Mouse (Mus musculus): Measurements from ENCODE around the gene Bmper. TPM values are rescaled to one million over a fixed set of nuclear protein-coding genes. Genes with fewer than 3 reads are reported as not detected.

Bmper gene
- total RNA-seq, 1 experiment from 2014 or later = not detected

GRCm38 (mm10) chr9:23349603-23350002 lies 126.7 kb downstream of the Bmper start:
- no peak for ATAC-seq (ENCODE audit: extremely low read depth, insufficient number of reproducible peaks, low FRiP score, poor library complexity, severe bottlenecking)

DNA sequence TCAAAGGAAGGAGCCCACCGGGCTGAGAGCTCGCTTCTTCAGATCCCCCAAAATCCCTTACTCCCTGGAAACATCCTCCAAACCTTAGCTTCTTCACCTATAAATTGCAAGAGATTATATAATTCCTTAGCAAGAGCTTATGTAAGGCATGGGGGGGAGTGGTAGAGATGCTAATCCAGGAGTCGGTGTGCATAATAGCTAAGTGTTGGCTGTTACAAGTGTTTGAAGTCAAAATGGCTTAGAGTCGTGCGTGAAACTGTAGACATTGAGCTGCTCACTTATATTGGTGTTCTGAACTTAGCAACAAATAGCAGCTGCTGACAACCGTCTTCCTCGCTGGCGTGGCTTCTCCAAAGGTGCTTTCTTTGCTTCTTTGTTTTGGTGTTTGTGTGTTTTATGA lies 128.5 kb downstream of the Bmper start:
- ATAC-seq (ENCODE audit: extremely low read depth, insufficient number of reproducible peaks, low FRiP score, poor library complexity, severe bottlenecking) = no peak

DNA sequence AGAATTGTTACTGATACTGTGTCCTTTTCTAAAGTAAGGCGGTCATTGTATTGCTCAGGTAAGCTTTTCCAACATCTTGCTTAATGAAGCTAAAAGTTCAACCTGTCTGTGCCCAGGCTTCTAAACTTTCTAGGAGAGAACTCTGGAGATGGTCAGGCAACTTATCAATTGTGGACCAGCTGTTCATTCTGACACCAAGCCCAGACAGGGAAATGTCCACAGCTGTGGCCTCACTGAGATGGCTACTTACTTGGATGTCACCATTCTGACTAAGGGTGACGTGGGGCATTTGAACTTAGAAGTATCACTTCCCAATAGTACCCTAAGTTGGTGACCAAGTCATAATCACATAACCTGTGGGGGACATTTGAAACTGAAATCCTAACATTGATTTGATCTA lies 129.5 kb downstream of the Bmper start:
- no peak for ATAC-seq (ENCODE audit: extremely low read depth, insufficient number of reproducible peaks, low FRiP score, poor library complexity, severe bottlenecking)

DNA sequence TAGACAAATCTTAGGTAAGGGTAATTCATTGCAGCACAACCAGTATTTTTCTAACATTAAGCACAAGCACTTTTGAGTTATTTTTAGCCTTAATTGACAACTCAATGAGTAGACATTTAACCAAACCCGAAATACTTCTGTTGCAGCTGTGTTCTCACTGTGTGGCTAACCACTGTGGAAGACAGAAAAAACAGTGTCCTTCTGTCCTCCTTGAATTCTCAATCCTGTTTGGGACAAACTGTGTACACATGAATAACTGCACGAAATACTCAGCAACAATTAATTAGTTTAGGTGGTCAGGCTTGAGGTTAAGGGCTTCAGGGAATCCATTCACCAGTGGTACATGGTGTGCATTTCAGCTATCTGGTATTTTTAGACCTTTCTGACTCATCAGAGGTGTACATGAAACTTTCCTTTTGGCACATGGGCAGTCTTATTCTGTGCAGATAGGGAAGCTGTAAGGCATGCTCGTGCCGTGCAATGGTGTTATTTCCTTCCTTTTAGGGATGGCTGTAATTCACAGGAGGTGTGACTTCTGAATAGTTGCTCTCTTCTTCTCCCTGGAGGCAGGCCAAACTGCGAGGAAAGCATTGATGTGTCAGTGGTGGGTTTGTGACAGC lies 131.4 kb downstream of the Bmper start:
- ATAC-seq (ENCODE audit: extremely low read depth, insufficient number of reproducible peaks, low FRiP score, poor library complexity, severe bottlenecking) = no peak

- no peak for ATAC-seq (ENCODE audit: extremely low read depth, insufficient number of reproducible peaks, low FRiP score, poor library complexity, severe bottlenecking)
Observed at GRCm38 (mm10) chr9:23358108-23358507, 135.2 kb downstream of the Bmper start.

DNA sequence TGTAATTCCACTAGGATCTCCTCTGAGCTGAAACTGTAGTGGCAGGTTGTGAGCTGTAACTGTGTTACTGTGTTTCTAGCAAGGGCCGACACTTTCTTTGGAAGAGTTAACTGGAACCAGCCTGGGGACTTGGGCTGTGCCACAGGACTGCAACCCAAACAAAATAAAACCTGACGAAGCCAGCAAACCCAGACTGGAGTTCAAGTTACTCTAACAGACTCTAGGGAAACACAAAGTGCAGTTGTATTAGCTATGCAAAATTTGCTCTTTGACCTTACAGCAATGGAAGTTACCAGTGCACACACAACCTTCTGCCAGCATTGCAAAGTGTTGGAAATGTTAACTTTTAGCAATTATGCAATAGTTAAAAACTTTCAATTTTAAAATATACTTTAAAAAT lies 140.3 kb downstream of the Bmper start:
- no peak for ATAC-seq (ENCODE audit: extremely low read depth, insufficient number of reproducible peaks, low FRiP score, poor library complexity, severe bottlenecking)

GRCm38 (mm10) chr9:23363540-23363939 lies 140.7 kb downstream of the Bmper start:
- no peak for ATAC-seq (ENCODE audit: extremely low read depth, insufficient number of reproducible peaks, low FRiP score, poor library complexity, severe bottlenecking)

- ATAC-seq (ENCODE audit: extremely low read depth, insufficient number of reproducible peaks, low FRiP score, poor library complexity, severe bottlenecking) = no peak
Observed at GRCm38 (mm10) chr9:23364047-23364446, 141.2 kb downstream of the Bmper start.

DNA sequence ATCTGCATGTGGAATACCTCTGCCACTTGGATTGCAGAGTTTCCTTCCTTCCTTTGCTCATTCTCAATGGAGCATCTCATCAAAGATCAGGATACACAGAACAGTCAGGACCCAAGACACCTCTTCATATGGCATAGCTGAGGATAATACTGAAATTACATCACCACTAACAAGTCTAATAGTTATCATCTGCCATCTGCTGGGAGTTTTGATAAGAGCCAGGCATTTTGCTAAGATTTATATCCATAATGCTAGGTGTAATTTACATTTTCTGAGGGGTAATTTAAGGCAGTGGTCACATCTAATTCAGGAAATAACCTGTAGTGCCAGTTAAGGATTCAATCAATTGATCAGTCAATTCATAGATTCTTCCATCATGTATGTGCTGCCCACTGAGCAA lies 145.2 kb downstream of the Bmper start:
- no peak for ATAC-seq (ENCODE audit: extremely low read depth, insufficient number of reproducible peaks, low FRiP score, poor library complexity, severe bottlenecking)

GRCm38 (mm10) chr9:23374789-23375460 lies 152.0 kb downstream of the Bmper start:
- no peak for ATAC-seq (ENCODE audit: extremely low read depth, insufficient number of reproducible peaks, low FRiP score, poor library complexity, severe bottlenecking)

DNA sequence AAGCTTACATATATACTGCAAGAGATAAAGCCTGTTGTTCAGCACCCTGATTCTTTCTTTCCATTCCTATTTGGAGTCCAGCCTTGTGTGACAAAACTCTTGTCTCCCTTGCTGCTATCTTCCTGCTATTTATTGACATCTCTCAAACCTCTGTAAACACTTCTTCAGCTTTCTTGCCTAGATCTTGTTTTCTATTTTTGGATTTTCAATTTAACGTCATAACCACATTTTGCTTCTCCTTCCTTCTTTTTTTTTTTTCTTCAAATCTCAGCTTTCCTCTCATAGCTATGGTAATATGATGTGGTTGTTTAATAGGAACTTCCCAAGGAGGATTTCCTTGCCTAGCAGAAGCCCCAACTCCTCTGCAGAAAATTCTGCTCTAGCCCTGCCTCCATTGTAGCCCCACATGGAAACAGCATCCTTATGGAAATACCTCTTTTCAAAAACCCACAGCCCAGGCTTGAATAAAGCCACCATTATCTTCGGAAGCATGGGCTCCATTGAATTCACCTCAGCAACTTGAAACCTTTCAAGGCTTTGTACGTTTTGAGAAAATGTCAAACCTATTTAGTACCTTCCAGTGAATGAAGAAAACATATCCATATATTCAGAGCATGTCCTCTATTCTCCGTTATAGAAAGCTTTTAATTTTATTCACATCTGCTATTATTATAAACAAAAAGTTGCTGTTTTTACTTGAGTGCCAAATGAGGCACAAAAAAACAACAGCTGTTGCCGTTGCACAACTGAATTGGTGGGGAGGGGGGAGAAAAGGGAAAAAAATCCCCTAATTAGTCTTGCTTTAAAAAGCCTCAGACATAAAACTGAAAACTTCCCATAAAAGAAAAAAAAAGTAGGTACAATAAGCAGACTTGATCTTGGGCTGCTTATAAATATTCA lies 155.2 kb downstream of the Bmper start:
- ATAC-seq (ENCODE audit: extremely low read depth, insufficient number of reproducible peaks, low FRiP score, poor library complexity, severe bottlenecking) = no peak

- no peak for ATAC-seq (ENCODE audit: extremely low read depth, insufficient number of reproducible peaks, low FRiP score, poor library complexity, severe bottlenecking)
Observed at GRCm38 (mm10) chr9:23378731-23379170, 155.9 kb downstream of the Bmper start.

- ATAC-seq (ENCODE audit: extremely low read depth, insufficient number of reproducible peaks, low FRiP score, poor library complexity, severe bottlenecking) = no peak
Observed at GRCm38 (mm10) chr9:23380171-23380835, 157.4 kb downstream of the Bmper start.

- ATAC-seq (ENCODE audit: extremely low read depth, insufficient number of reproducible peaks, low FRiP score, poor library complexity, severe bottlenecking) = no peak
Observed at GRCm38 (mm10) chr9:23383291-23383690, 160.4 kb downstream of the Bmper start.

DNA sequence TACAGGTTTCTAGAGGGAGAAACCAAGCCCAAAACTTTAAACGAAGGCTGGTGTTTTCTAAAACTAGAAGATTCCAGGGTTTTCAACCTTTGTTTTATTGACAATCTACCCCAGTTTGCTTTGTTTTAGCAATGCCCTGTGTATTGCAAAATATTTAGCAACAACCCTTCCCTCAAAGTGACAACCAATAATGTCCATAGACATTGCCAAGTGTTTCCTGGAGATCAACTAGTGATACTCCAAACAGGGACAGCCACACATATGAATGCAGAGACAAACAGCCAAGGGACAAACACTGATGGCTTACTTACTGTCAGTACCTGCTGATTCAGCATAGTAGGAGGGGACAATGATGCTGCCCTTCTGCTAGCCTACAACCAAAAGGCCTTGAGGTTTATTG lies 161.0 kb downstream of the Bmper start:
- ATAC-seq (ENCODE audit: extremely low read depth, insufficient number of reproducible peaks, low FRiP score, poor library complexity, severe bottlenecking) = no peak

- no peak for ATAC-seq (ENCODE audit: extremely low read depth, insufficient number of reproducible peaks, low FRiP score, poor library complexity, severe bottlenecking)
Observed at GRCm38 (mm10) chr9:23384880-23385279, 162.0 kb downstream of the Bmper start.

- no peak for ATAC-seq (ENCODE audit: extremely low read depth, insufficient number of reproducible peaks, low FRiP score, poor library complexity, severe bottlenecking)
Observed at GRCm38 (mm10) chr9:23386201-23386600, 163.3 kb downstream of the Bmper start.

GRCm38 (mm10) chr9:23390118-23390517 lies 167.2 kb downstream of the Bmper start:
- ATAC-seq (ENCODE audit: extremely low read depth, insufficient number of reproducible peaks, low FRiP score, poor library complexity, severe bottlenecking) = no peak

DNA sequence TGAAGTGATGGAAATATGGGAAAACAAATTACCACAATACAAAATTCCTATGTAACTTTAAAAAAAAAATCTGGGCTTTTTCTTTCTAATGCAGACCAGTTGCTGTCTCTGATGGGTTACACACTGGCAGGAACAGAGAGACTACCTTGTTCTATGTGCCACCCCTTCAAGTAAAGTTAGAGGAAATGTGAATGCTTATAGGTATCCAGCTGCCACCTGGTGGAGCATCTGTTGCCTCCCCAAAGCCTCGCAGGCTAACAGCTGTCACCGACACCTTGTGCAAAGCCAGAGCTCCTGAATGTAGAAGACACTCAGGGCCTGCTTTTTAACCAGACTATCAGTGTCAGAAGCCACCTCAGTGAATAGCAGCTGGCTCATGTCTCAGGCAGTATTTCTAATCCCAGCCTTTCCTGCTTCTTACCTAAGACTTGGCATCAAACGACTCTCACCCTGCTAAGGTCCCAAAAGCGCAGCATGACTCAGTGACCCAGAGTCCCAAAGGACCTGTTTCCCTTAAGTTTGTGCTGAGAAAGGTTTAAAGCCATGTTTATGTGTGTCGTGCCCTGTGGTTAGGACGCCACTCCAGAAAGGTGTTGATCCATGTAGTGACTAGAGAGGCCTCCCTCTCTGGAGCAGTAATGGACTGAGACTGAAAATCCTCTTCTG lies 171.9 kb downstream of the Bmper start:
- no peak for ATAC-seq (ENCODE audit: extremely low read depth, insufficient number of reproducible peaks, low FRiP score, poor library complexity, severe bottlenecking)

All from neutrophil, adult 5-6 weeks (primary cell).